Comparison of ENCODE assay signal across 15 mouse cellular contexts in the genomic region with DNA sequence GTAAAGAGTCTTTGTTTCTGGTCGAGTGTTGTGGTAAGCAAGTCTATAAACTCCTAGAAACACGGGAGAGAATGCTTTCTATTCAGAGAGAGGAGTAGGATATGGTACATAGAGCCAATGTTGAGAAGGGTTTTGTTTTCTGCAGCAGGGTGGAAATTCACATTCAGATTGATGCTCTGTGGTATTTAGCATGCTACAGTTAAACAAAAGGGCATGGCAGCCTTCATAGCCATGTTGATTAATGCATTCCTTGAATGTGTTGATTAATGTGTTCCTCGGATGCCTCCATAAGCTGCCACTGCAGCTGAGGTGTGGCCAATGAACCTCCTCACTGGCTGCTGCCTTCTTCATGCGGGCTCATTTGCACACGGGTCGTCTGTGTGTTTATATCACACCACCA.
A peak's percentile ranks its signal among the peaks of the same experiment; 100 is the strongest.
DNase-seq lines count a peak whose midpoint lies in the region; ATAC-seq and TF ChIP-seq lines count a peak whose summit lies in the region.
"Had no signal": no experiment of that assay in that cellular context is flagged by ENCODE, and none has a peak within 500 bp of the region (broad histone marks: within the 10 kb centered on the region; RNA-seq: fewer than 3 reads in every experiment).

No protein-coding gene starts in this region.

- H3K9ac ChIP-seq in midbrain, embryonic 12.5 days (replicated peaks), result no peak overlapping the region
- no peak overlapping the region for H3K9ac ChIP-seq in forebrain, embryonic 15.5 days (replicated peaks)
- no peak overlapping the region for H3K9ac ChIP-seq in hindbrain, embryonic 16.5 days (ENCODE audit: low read depth, low read length)
- H3K9ac ChIP-seq in neural tube, embryonic 14.5 days (replicated peaks; ENCODE audit: low read depth, low read length), result no peak overlapping the region
- no peak overlapping the region for H3K9ac ChIP-seq in stomach, postnatal 0 days (ENCODE audit: low read length)
- H3K9ac ChIP-seq: kidney, embryonic 15.5 days; stomach, embryonic 15.5 days had no signal

- H3K27me3 ChIP-seq in midbrain, embryonic 12.5 days, result no peaks in the 10 kb centered on the region
- H3K27me3 ChIP-seq in midbrain, embryonic 10.5 days (ENCODE audit: low read depth, poor library complexity, severe bottlenecking), result no peaks in the 10 kb centered on the region
- no peaks in the 10 kb centered on the region for H3K27me3 ChIP-seq in forebrain, embryonic 15.5 days
- no peaks in the 10 kb centered on the region for H3K27me3 ChIP-seq in hindbrain, embryonic 16.5 days (replicated peaks; ENCODE audit: control insufficient read depth, insufficient read depth, low read length)
- no peaks in the 10 kb centered on the region for H3K27me3 ChIP-seq in neural tube, embryonic 14.5 days (ENCODE audit: control insufficient read depth, insufficient read depth, low read length)
- no peaks in the 10 kb centered on the region for H3K27me3 ChIP-seq in stomach, postnatal 0 days (ENCODE audit: control insufficient read depth, insufficient read depth, low read length)
- H3K27me3 ChIP-seq: kidney, embryonic 15.5 days; stomach, embryonic 15.5 days had no signal

- no peak overlapping the region for H3K4me2 ChIP-seq in midbrain, embryonic 12.5 days (replicated peaks)
- H3K4me2 ChIP-seq in forebrain, embryonic 15.5 days (replicated peaks), result no peak overlapping the region
- peak overlapping the region; percentile 15; the same call in 1 of the 2 replicates for H3K4me2 ChIP-seq in hindbrain, embryonic 16.5 days (ENCODE audit: low read length)
- 0 out of 2 replicates have a peak overlapping the region, but pooled peaks have one; percentile 1 for H3K4me2 ChIP-seq in neural tube, embryonic 14.5 days (ENCODE audit: low read depth, low read length)
- H3K4me2 ChIP-seq in stomach, postnatal 0 days (replicated peaks; ENCODE audit: low read depth), result no peak overlapping the region
- H3K4me2 ChIP-seq: kidney, embryonic 15.5 days; stomach, embryonic 15.5 days had no signal

- DNase-seq in midbrain, embryonic 10.5 days (ENCODE audit: low spot score), result no peak
- DNase-seq in stomach, postnatal 0 days (ENCODE audit: low spot score), result no peak
- DNase-seq in left cerebral cortex, postnatal 4 days, result no peak
- DNase-seq: adrenal gland, adult 8-10 months; heart, adult 11 months; liver; lung, adult 2 months had no signal

- TF ChIP-seq CTCF in stomach, postnatal 0 days (IDR thresholded peaks at IDR 0.05; ENCODE audit: low read depth), result no peak

- H3K27ac ChIP-seq in midbrain, embryonic 12.5 days (replicated peaks), result peak overlapping the region; percentile 56
- H3K27ac ChIP-seq in midbrain, embryonic 10.5 days (replicated peaks), result no peak overlapping the region
- H3K27ac ChIP-seq in forebrain, embryonic 15.5 days (replicated peaks), result peak overlapping the region; percentile 61
- peak overlapping the region; percentile 72 for H3K27ac ChIP-seq in hindbrain, embryonic 16.5 days (ENCODE audit: low read depth, low read length)
- peak overlapping the region; percentile 29 for H3K27ac ChIP-seq in neural tube, embryonic 14.5 days (ENCODE audit: low read depth, low read length)
- no peak overlapping the region for H3K27ac ChIP-seq in stomach, postnatal 0 days (replicated peaks)
- H3K27ac ChIP-seq: kidney, embryonic 15.5 days; stomach, embryonic 15.5 days had no signal

- H3K4me1 ChIP-seq in midbrain, embryonic 12.5 days, result peaks cover 7% of the 10 kb centered on the region
- no peaks in the 10 kb centered on the region for H3K4me1 ChIP-seq in midbrain, embryonic 10.5 days
- H3K4me1 ChIP-seq in forebrain, embryonic 15.5 days, result peaks cover 13% of the 10 kb centered on the region
- H3K4me1 ChIP-seq in hindbrain, embryonic 16.5 days (ENCODE audit: control insufficient read depth, insufficient read depth, low read depth, low read length), result peaks cover 10% of the 10 kb centered on the region
- H3K4me1 ChIP-seq in neural tube, embryonic 14.5 days (ENCODE audit: control insufficient read depth, insufficient read depth, low read length), result peaks cover 15% of the 10 kb centered on the region; the same call in 1 of the 2 replicates
- no peaks in the 10 kb centered on the region for H3K4me1 ChIP-seq in stomach, postnatal 0 days (replicated peaks; ENCODE audit: control insufficient read depth, insufficient read depth)
- H3K4me1 ChIP-seq: stomach, embryonic 15.5 days had no signal

- no peak; the same call in 1 of the 2 replicates for ATAC-seq in midbrain, embryonic 12.5 days (ENCODE audit: low FRiP score, low read depth)
- ATAC-seq in forebrain, embryonic 15.5 days (replicated peaks), result peak; percentile 83
- peak; percentile 67 for ATAC-seq in hindbrain, embryonic 16.5 days
- ATAC-seq in neural tube, embryonic 14.5 days (ENCODE audit: low read depth), result peak; percentile 77
- ATAC-seq in stomach, postnatal 0 days (ENCODE audit: low FRiP score, low TSS enrichment), result no peak

- H3K36me3 ChIP-seq in midbrain, embryonic 12.5 days, result no peaks in the 10 kb centered on the region
- H3K36me3 ChIP-seq in midbrain, embryonic 10.5 days, result no peaks in the 10 kb centered on the region
- H3K36me3 ChIP-seq in forebrain, embryonic 15.5 days, result no peaks in the 10 kb centered on the region
- H3K36me3 ChIP-seq in hindbrain, embryonic 16.5 days (ENCODE audit: control insufficient read depth, insufficient read depth, low read length), result no peaks in the 10 kb centered on the region
- no peaks in the 10 kb centered on the region for H3K36me3 ChIP-seq in neural tube, embryonic 14.5 days (ENCODE audit: control insufficient read depth, insufficient read depth, low read length)
- no peaks in the 10 kb centered on the region for H3K36me3 ChIP-seq in stomach, postnatal 0 days (ENCODE audit: control insufficient read depth, insufficient read depth, low read length)
- H3K36me3 ChIP-seq: G1E; kidney, embryonic 15.5 days; stomach, embryonic 15.5 days had no signal

- 71% methylated on average over 6 of the region's 6 CpGs for WGBS in midbrain, embryonic 12.5 days
- WGBS in midbrain, embryonic 10.5 days, result 75% methylated on average over 6 of the region's 6 CpGs
- 18% methylated on average over 6 of the region's 6 CpGs for WGBS in forebrain, embryonic 15.5 days
- 22% methylated on average over 6 of the region's 6 CpGs for WGBS in hindbrain, embryonic 16.5 days
- 8% methylated on average over 6 of the region's 6 CpGs for WGBS in neural tube, embryonic 14.5 days
- WGBS in stomach, postnatal 0 days, result 39% methylated on average over 6 of the region's 6 CpGs

- intact Hi-C loops in left cerebral cortex, postnatal 4 days (cut with DNase I), result no loop called here

- H3K9me3 ChIP-seq in midbrain, embryonic 12.5 days, result no peaks in the 10 kb centered on the region
- no peaks in the 10 kb centered on the region for H3K9me3 ChIP-seq in midbrain, embryonic 10.5 days (replicated peaks)
- H3K9me3 ChIP-seq in forebrain, embryonic 15.5 days, result no peaks in the 10 kb centered on the region
- no peaks in the 10 kb centered on the region for H3K9me3 ChIP-seq in hindbrain, embryonic 16.5 days (ENCODE audit: control insufficient read depth, low read length)
- no peaks in the 10 kb centered on the region for H3K9me3 ChIP-seq in neural tube, embryonic 14.5 days (ENCODE audit: control insufficient read depth, low read length)
- H3K9me3 ChIP-seq in stomach, postnatal 0 days (ENCODE audit: control insufficient read depth, low read length), result no peaks in the 10 kb centered on the region
- H3K9me3 ChIP-seq: kidney, embryonic 15.5 days; stomach, embryonic 15.5 days had no signal

- no peak for TF ChIP-seq EP300 in stomach, postnatal 0 days (optimal IDR thresholded peaks at IDR 0.05)

- H3K4me3 ChIP-seq in midbrain, embryonic 12.5 days, result no peak overlapping the region
- no peak overlapping the region for H3K4me3 ChIP-seq in midbrain, embryonic 10.5 days
- H3K4me3 ChIP-seq in forebrain, embryonic 15.5 days, result no peak overlapping the region
- no peak overlapping the region for H3K4me3 ChIP-seq in hindbrain, embryonic 16.5 days (ENCODE audit: low read length)
- no peak overlapping the region for H3K4me3 ChIP-seq in neural tube, embryonic 14.5 days (ENCODE audit: low read depth, low read length)
- H3K4me3 ChIP-seq in stomach, postnatal 0 days (ENCODE audit: low read depth, low read length), result no peak overlapping the region
- H3K4me3 ChIP-seq: kidney, embryonic 15.5 days; myocyte; stomach, embryonic 15.5 days had no signal

Comparison
In these comparisons a context has a peak if more than half of its experiments do, and no peak if none do; other contexts are left out.
1. H3K27ac ChIP-seq: peak in midbrain, embryonic 12.5 days (single experiment), forebrain, embryonic 15.5 days (single experiment), hindbrain, embryonic 16.5 days (single experiment) and neural tube, embryonic 14.5 days (single experiment); none in midbrain, embryonic 10.5 days (single experiment) and stomach, postnatal 0 days (single experiment).
2. ATAC-seq: peak in forebrain, embryonic 15.5 days (single experiment), hindbrain, embryonic 16.5 days (single experiment) and neural tube, embryonic 14.5 days (single experiment); none in midbrain, embryonic 12.5 days (single experiment) and stomach, postnatal 0 days (single experiment).
3. H3K4me2 ChIP-seq: peak in hindbrain, embryonic 16.5 days (single experiment) and neural tube, embryonic 14.5 days (single experiment); none in midbrain, embryonic 12.5 days (single experiment), forebrain, embryonic 15.5 days (single experiment) and stomach, postnatal 0 days (single experiment).